Mouse (Mus musculus): ENCODE results near the gene Kcnj13. TPM values are rescaled to one million over a fixed set of nuclear protein-coding genes. Genes with fewer than 3 reads are reported as not detected.

The Kcnj13 gene
- polyA plus RNA-seq (2016; fragmentation: Nextera tagmentation; extraction: Ambion mirVana), result 2.0 and 6.3 TPM in 2 replicates

DNA sequence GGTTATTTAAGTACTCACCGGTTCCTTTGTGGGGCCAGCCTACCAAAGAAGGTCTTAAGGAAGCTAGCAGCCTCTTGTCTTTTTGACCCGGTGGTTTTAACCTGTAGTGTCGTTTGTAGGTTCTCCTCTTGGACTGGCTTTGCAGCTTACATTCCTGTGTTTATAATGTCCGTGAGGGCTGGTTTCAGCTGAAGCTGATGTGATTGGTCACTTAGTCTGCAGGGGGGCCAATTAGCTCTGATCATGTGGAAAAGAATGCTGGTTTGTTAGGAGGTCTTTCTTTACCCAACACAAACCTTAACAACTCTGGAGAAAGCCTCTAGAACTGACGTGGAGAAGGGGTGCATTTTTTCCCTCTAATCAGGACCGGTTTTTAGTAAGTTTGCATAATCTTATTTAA is at the start of gene Kcnj13:
Gene Kcnj13, minus strand, starts transcription at position 136 of the 400 bp plus-strand sequence.
- no peak within 1 kb of the TSS for H3K4me2 ChIP-seq
- no peak within 1 kb of the TSS for H3K9ac ChIP-seq
- peaks cover 8% of the 10 kb centered on the region; the same call in 1 of the 2 replicates for H3K36me3 ChIP-seq (replicated peaks)
- H3K9me3 ChIP-seq, result no peaks in the 10 kb centered on the region
- peaks cover 5% of the 10 kb centered on the region; the same call in 1 of the 2 replicates for H3K4me1 ChIP-seq
- H3K27me3 ChIP-seq, result no peaks in the 10 kb centered on the region
- H3K4me3 ChIP-seq (replicated peaks), result no peak within 1 kb of the TSS
- no peak within 1 kb of the TSS for H3K27ac ChIP-seq
- WGBS, result 9% methylated on average over 6 of the region's 6 CpGs
- no peak for ATAC-seq (ENCODE audit: low FRiP score)

DNA sequence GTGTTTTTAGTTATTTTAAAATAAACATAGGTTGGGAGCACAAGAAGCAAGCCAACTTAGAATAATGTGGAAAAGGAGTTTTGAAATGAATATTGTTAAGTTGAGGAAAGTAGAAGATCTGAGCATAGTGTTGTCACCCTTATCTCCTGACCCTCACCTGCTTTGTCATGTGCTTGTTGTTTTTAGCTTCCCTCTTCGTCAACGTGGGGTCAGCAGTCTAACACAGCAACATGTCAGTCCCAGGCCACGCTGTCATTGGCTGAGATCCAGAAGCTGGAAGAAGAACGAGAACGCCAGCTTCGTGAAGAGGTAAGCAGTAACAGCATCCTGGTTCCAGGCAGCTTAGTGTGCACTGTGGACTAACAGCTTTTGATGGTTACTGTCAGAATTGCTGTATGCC is 42.1 kb upstream of the Kcnj13 start:
- 91% methylated on average over 6 of the region's 6 CpGs for WGBS
- no peak for ATAC-seq (ENCODE audit: low FRiP score)
- H3K36me3 ChIP-seq (replicated peaks), result peaks cover 72% of the 10 kb centered on the region

DNA sequence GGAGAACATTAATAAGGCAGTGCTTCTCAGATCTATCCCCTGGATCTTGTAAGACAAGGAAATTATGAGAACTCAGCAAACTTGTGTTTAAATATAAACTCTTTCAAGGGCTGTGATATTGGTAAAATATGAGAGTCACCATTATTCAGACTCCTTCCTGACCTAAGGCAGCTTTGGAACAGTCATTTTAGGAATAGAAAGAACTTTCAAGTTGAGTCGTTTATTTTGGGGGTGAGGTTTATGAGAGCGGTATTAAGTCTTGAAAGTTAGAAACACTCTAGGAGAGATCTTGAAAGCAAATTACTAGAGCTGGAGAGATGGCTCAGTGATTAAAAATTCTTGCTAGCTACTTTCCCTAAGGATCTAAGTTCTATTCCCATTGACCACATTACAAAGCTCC is 40.6 kb upstream of the Kcnj13 start:
- H3K4me3 ChIP-seq (replicated peaks), result no peak overlapping the region
- H3K36me3 ChIP-seq (replicated peaks), result peaks cover 66% of the 10 kb centered on the region
- 93% methylated on average over 2 of the region's 2 CpGs for WGBS
- no peaks in the 10 kb centered on the region for H3K4me1 ChIP-seq
- no peaks in the 10 kb centered on the region for H3K27me3 ChIP-seq
- no peak overlapping the region for H3K27ac ChIP-seq
- H3K9ac ChIP-seq, result no peak overlapping the region
- no peak overlapping the region for H3K4me2 ChIP-seq
- no peak for ATAC-seq (ENCODE audit: low FRiP score)
- H3K9me3 ChIP-seq, result no peaks in the 10 kb centered on the region

More for the DNA sequence above, 42.1 kb upstream of the Kcnj13 start:
- no peak overlapping the region for H3K9ac ChIP-seq
- no peak overlapping the region for H3K4me3 ChIP-seq (replicated peaks)
- H3K4me1 ChIP-seq, result no peaks in the 10 kb centered on the region
- no peak overlapping the region for H3K27ac ChIP-seq
- H3K9me3 ChIP-seq, result no peaks in the 10 kb centered on the region
- no peak overlapping the region for H3K4me2 ChIP-seq
- no peaks in the 10 kb centered on the region for H3K27me3 ChIP-seq

DNA sequence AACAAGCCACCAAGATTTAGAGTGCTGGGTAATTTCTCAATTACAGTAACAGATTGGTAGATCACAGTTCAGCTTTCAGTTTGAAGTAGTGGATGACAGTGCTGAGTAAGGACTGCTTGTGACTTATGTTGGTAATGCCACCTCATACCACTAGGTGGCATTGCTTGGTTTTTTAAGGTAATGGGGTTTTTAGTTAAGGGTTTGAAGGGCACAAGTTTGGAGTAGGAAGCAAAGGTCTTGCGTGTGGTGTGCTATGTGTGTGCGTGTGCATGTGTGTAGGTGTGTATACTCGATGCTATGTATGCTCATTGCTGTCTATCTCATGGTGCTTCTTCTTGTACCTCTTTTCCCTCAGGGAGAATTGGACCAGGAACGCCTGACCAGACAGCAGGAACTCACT is 24.2 kb upstream of the Kcnj13 start:
- Histone ChIP-seq H3K27me3 (no peaks in the 10 kb centered on the region), H3K4me2 (no peak overlapping the region), H3K36me3 (replicated peaks) (peaks cover 49% of the 10 kb centered on the region), H3K9ac (no peak overlapping the region), H3K27ac (no peak overlapping the region), H3K4me3 (replicated peaks) (no peak overlapping the region), H3K4me1 (no peaks in the 10 kb centered on the region), H3K9me3 (no peaks in the 10 kb centered on the region)
- no peak for ATAC-seq (ENCODE audit: low FRiP score)
- 93% methylated on average over 4 of the region's 4 CpGs for WGBS

GRCm38 (mm10) chr1:87409380-87409779 is 14.9 kb upstream of the Kcnj13 start:
- Histone ChIP-seq H3K4me3 (replicated peaks) (no peak overlapping the region), H3K27me3 (no peaks in the 10 kb centered on the region), H3K4me2 (no peak overlapping the region), H3K36me3 (replicated peaks) (peaks cover 81% of the 10 kb centered on the region), H3K27ac (no peak overlapping the region), H3K9ac (no peak overlapping the region), H3K4me1 (no peaks in the 10 kb centered on the region), H3K9me3 (no peaks in the 10 kb centered on the region)
- no peak for ATAC-seq (ENCODE audit: low FRiP score)
- 89% methylated on average over 4 of the region's 4 CpGs for WGBS

- no peaks in the 10 kb centered on the region for H3K4me1 ChIP-seq
- no peak for ATAC-seq (ENCODE audit: low FRiP score)
- H3K9me3 ChIP-seq, result no peaks in the 10 kb centered on the region
- no peaks in the 10 kb centered on the region for H3K27me3 ChIP-seq
- H3K4me3 ChIP-seq (replicated peaks), result no peak overlapping the region
- H3K27ac ChIP-seq, result no peak overlapping the region
- no peak overlapping the region for H3K9ac ChIP-seq
- peaks cover 64% of the 10 kb centered on the region for H3K36me3 ChIP-seq (replicated peaks)
- H3K4me2 ChIP-seq, result no peak overlapping the region
Observed at GRCm38 (mm10) chr1:87406012-87406411, 11.5 kb upstream of the Kcnj13 start.

DNA sequence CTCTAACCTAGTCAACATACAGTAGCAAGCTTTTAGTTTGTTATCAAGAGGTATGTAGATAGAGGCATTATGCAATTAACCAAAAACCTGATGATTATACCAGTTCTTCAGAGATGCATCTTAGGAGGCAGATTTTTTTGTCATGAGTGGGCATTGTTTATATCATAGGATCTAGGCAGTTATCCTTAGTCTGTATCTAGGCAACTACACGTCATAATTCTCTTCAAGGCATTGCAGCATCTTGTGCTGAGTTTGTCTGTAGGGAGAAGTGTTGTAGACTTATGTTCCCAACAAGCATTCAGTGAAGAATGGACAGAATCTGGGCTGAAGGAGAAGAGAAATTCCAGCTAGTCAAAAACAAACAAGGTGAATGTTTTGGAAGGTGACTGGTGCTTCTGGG is 10.2 kb upstream of the Kcnj13 start:
- Histone ChIP-seq H3K9ac (no peak overlapping the region), H3K4me2 (no peak overlapping the region), H3K4me3 (replicated peaks) (no peak overlapping the region), H3K4me1 (no peaks in the 10 kb centered on the region), H3K9me3 (no peaks in the 10 kb centered on the region), H3K36me3 (replicated peaks) (peaks cover 53% of the 10 kb centered on the region), H3K27me3 (no peaks in the 10 kb centered on the region), H3K27ac (no peak overlapping the region)
- WGBS, result 86% methylated on average over 1 of the region's 1 CpGs
- no peak for ATAC-seq (ENCODE audit: low FRiP score)

DNA sequence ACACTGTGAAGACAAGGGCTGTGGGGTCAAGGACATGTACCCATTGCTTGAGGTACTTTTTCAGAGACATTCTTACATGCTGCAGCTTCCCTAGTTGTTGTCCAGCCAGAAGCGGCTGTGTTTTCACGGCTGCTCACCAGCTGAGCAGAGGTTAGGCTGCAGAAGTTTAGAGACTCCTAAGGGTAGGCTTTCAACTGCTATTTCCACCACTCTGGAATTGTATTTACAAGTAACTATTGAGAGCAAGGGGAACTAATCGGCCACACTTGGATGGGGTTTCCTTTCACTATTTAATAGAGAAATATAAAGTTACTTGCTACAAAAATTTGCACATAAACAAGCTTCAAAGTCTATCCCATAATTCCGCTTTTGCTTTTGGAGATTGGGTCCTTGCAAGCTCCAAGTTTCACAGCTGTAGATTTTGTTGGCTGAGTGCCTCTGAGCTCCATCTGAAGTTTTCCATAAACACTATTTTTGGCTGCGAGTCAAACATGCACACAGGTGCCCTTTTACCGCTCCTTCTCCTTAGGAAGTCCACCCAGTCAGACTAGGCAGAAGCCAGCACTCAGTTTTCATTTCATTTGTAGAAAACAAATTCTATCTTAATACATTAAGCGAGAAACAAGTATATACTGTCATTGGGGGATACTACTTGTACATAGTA is 2.5 kb upstream of the Kcnj13 start:
- no peak overlapping the region for H3K27ac ChIP-seq
- H3K9ac ChIP-seq, result no peak overlapping the region
- no peak overlapping the region for H3K4me3 ChIP-seq (replicated peaks)
- H3K4me2 ChIP-seq, result no peak overlapping the region
- WGBS, result 88% methylated on average over 7 of the region's 7 CpGs
- H3K4me1 ChIP-seq, result peaks cover 5% of the 10 kb centered on the region; the same call in 1 of the 2 replicates
- ATAC-seq (ENCODE audit: low FRiP score), result no peak
- H3K36me3 ChIP-seq (replicated peaks), result 0 out of 2 replicates have a peak, but pooled peaks cover under 1% of the 10 kb centered on the region
- H3K9me3 ChIP-seq, result no peaks in the 10 kb centered on the region
- no peaks in the 10 kb centered on the region for H3K27me3 ChIP-seq

GRCm38 (mm10) chr1:87393444-87394195 is 909 bp downstream of the Kcnj13 start:
- H3K4me3 ChIP-seq (replicated peaks), result no peak overlapping the region
- no peak overlapping the region for H3K27ac ChIP-seq
- 83% methylated on average over 3 of the region's 3 CpGs for WGBS
- peaks cover 5% of the 10 kb centered on the region; the same call in 1 of the 2 replicates for H3K4me1 ChIP-seq
- ATAC-seq (ENCODE audit: low FRiP score), result no peak
- no peaks in the 10 kb centered on the region for H3K9me3 ChIP-seq
- peaks cover 13% of the 10 kb centered on the region for H3K36me3 ChIP-seq (replicated peaks)
- H3K9ac ChIP-seq, result no peak overlapping the region
- H3K4me2 ChIP-seq, result no peak overlapping the region
- H3K27me3 ChIP-seq, result no peaks in the 10 kb centered on the region

DNA sequence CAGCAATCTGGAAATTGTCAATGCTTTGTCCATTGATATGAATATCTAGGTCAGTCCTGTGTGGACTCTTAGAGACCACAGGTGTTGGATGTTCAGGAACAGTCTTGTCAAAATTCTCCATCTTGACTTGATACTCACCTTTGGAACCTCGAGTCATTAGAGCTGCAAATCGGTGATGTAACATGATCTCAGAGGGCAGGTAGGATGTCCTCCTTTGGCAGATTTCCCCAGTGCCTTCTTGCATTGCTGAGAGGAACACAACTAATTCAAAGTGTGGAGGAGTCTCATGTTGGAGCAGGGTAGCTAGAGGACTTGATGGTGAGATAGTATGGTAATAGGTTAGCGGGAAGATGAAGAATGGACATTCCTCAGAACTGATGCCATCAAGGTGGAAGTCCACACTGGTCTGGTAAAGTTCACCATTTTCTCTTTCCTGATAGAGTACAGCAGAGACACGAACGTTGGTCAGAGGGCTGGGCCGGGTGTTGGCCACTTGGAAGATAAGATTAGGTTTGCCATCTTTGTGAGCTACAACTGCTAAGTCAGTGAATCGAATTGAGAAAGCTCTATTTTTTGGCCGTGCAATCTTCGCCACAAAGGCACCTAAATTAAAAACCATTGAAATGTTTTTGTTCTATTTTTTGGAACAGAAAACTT is 8.0 kb downstream of the Kcnj13 start:
- WGBS, result 94% methylated on average over 9 of the region's 9 CpGs
- Histone ChIP-seq H3K9me3 (no peaks in the 10 kb centered on the region), H3K27ac (no peak overlapping the region), H3K27me3 (no peaks in the 10 kb centered on the region), H3K4me1 (no peaks in the 10 kb centered on the region), H3K4me3 (replicated peaks) (no peak overlapping the region), H3K36me3 (replicated peaks) (peaks cover 15% of the 10 kb centered on the region), H3K4me2 (no peak overlapping the region), H3K9ac (no peak overlapping the region)
- no peak for ATAC-seq (ENCODE audit: low FRiP score)

GRCm38 (mm10) chr1:87381152-87381551 is 13.4 kb downstream of the Kcnj13 start:
- Histone ChIP-seq H3K4me2 (no peak overlapping the region), H3K9me3 (no peaks in the 10 kb centered on the region), H3K36me3 (replicated peaks) (peaks cover 14% of the 10 kb centered on the region), H3K27me3 (no peaks in the 10 kb centered on the region), H3K9ac (no peak overlapping the region), H3K4me1 (no peaks in the 10 kb centered on the region), H3K27ac (no peak overlapping the region), H3K4me3 (replicated peaks) (no peak overlapping the region)
- 98% methylated on average over 3 of the region's 3 CpGs for WGBS
- no peak for ATAC-seq (ENCODE audit: low FRiP score)

DNA sequence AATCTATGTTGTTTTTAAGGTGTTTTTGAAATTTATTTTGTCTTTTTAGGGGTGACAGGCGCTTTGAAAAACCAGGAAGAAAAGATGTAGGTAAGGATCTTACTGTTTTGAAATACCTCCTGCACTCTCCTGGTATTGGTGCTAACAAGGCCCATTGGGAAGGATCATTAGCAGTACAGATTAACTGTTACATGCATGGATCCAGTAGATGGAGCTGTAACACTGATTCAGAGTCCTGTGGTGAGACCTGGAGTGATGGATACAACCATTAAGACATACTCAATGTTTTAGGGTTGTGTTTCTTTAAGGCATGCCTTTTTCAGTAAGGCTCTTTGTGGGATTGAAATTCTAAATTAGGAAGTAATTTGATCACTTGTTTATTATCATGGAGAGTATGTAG is 14.6 kb downstream of the Kcnj13 start:
- Histone ChIP-seq H3K9ac (no peak overlapping the region), H3K27me3 (no peaks in the 10 kb centered on the region), H3K27ac (no peak overlapping the region), H3K9me3 (no peaks in the 10 kb centered on the region), H3K4me3 (replicated peaks) (no peak overlapping the region), H3K36me3 (replicated peaks) (peaks cover 15% of the 10 kb centered on the region), H3K4me2 (no peak overlapping the region), H3K4me1 (no peaks in the 10 kb centered on the region)
- no peak for ATAC-seq (ENCODE audit: low FRiP score)
- WGBS, result 88% methylated on average over 1 of the region's 1 CpGs

Measured in forebrain, embryonic 12.5 days (tissue).